Mouse (Mus musculus): ENCODE results near the gene Fgfr2. TPM values are rescaled to one million over a fixed set of nuclear protein-coding genes. Genes with fewer than 3 reads are reported as not detected.

Gene Fgfr2
- total RNA-seq, 1 experiment = 37.5 TPM

- in situ Hi-C loops (cut with MboI; ENCODE audit: low sequenced_read_pairs in 2 of 2, unreplicated experiment in 2 of 2) = no loop called here
- Histone ChIP-seq H3K4me1 (ENCODE audit: control insufficient read depth in 2 of 2, insufficient read depth in 2 of 2, low read length in 2 of 2, poor library complexity in 1 of 2) (no peaks in the 10 kb centered on the region), H3K27ac (ENCODE audit: insufficient read depth, low read depth, low read length, poor library complexity, severe bottlenecking) (no peak overlapping the region), H3K4me3 (ENCODE audit: insufficient read depth in 1 of 2, low read depth in 1 of 2, low read length in 2 of 2, poor library complexity in 1 of 2, severe bottlenecking in 1 of 2) (no peak overlapping the region), H3K36me3 (ENCODE audit: control insufficient read depth, insufficient read depth, low read length, poor library complexity, severe bottlenecking) (no peaks in the 10 kb centered on the region), H3K9ac (ENCODE audit: insufficient read depth, low read depth, low read length, poor library complexity, severe bottlenecking) (no peak overlapping the region), H3K9me3 (ENCODE audit: control insufficient read depth, insufficient read depth, low read depth, low read length) (no peaks in the 10 kb centered on the region)
- TF ChIP-seq ZNF384 (IDR thresholded peaks at IDR 0.05; ENCODE audit: low read depth, low read length) (no peak), CHD2 (IDR thresholded peaks at IDR 0.05; ENCODE audit: low read depth, low read length) (no peak), HCFC1 (IDR thresholded peaks at IDR 0.05; ENCODE audit: borderline replicate concordance, insufficient read depth, low read length) (no peak), ZC3H11A (IDR thresholded peaks at IDR 0.05; ENCODE audit: borderline replicate concordance, low read depth, low read length) (no peak), MAFK (IDR thresholded peaks at IDR 0.05; ENCODE audit: insufficient read depth, low read depth, low read length) (no peak)
- no peak for DNase-seq (ENCODE audit: low read depth, low spot score)
These were observed 844.5 kb downstream of the Fgfr2 start for GRCm38 (mm10) chr7:132278658-132279057.

- TF ChIP-seq MAFK (IDR thresholded peaks at IDR 0.05; ENCODE audit: insufficient read depth, low read depth, low read length) = no peak
- TF ChIP-seq ZNF384 (IDR thresholded peaks at IDR 0.05; ENCODE audit: low read depth, low read length) = no peak
- no peak for TF ChIP-seq CHD2 (IDR thresholded peaks at IDR 0.05; ENCODE audit: low read depth, low read length)
- no peak for TF ChIP-seq ZC3H11A (IDR thresholded peaks at IDR 0.05; ENCODE audit: borderline replicate concordance, low read depth, low read length)
- TF ChIP-seq HCFC1 (IDR thresholded peaks at IDR 0.05; ENCODE audit: borderline replicate concordance, insufficient read depth, low read length) = no peak
- DNase-seq (ENCODE audit: low read depth, low spot score) = no peak
- Histone ChIP-seq H3K4me3 (ENCODE audit: insufficient read depth in 1 of 2, low read depth in 1 of 2, low read length in 2 of 2, poor library complexity in 1 of 2, severe bottlenecking in 1 of 2) (no peak overlapping the region), H3K9ac (ENCODE audit: insufficient read depth, low read depth, low read length, poor library complexity, severe bottlenecking) (no peak overlapping the region), H3K36me3 (ENCODE audit: control insufficient read depth, insufficient read depth, low read length, poor library complexity, severe bottlenecking) (no peaks in the 10 kb centered on the region), H3K27ac (ENCODE audit: insufficient read depth, low read depth, low read length, poor library complexity, severe bottlenecking) (no peak overlapping the region), H3K9me3 (ENCODE audit: control insufficient read depth, insufficient read depth, low read depth, low read length) (no peaks in the 10 kb centered on the region), H3K4me1 (ENCODE audit: control insufficient read depth in 2 of 2, insufficient read depth in 2 of 2, low read length in 2 of 2, poor library complexity in 1 of 2) (no peaks in the 10 kb centered on the region)
- in situ Hi-C loops (cut with MboI; ENCODE audit: low sequenced_read_pairs in 2 of 2, unreplicated experiment in 2 of 2) = no loop called here
These were observed 846.9 kb downstream of the Fgfr2 start for GRCm38 (mm10) chr7:132276287-132276686.

- H3K9ac ChIP-seq (ENCODE audit: insufficient read depth, low read depth, low read length, poor library complexity, severe bottlenecking) = no peak overlapping the region
These were observed 849.2 kb downstream of the Fgfr2 start for GRCm38 (mm10) chr7:132273741-132274513.

GRCm38 (mm10) chr7:132272984-132273383 lies 850.2 kb downstream of the Fgfr2 start:
- Histone ChIP-seq H3K4me3 (ENCODE audit: insufficient read depth in 1 of 2, low read depth in 1 of 2, low read length in 2 of 2, poor library complexity in 1 of 2, severe bottlenecking in 1 of 2) (no peak overlapping the region), H3K9me3 (ENCODE audit: control insufficient read depth, insufficient read depth, low read depth, low read length) (no peaks in the 10 kb centered on the region), H3K4me1 (ENCODE audit: control insufficient read depth in 2 of 2, insufficient read depth in 2 of 2, low read length in 2 of 2, poor library complexity in 1 of 2) (no peaks in the 10 kb centered on the region), H3K9ac (ENCODE audit: insufficient read depth, low read depth, low read length, poor library complexity, severe bottlenecking) (no peak overlapping the region), H3K36me3 (ENCODE audit: control insufficient read depth, insufficient read depth, low read length, poor library complexity, severe bottlenecking) (no peaks in the 10 kb centered on the region; the same call in 1 of the 2 replicates), H3K27ac (ENCODE audit: insufficient read depth, low read depth, low read length, poor library complexity, severe bottlenecking) (no peak overlapping the region)
- TF ChIP-seq HCFC1 (IDR thresholded peaks at IDR 0.05; ENCODE audit: borderline replicate concordance, insufficient read depth, low read length) (no peak), ZNF384 (IDR thresholded peaks at IDR 0.05; ENCODE audit: low read depth, low read length) (no peak), ZC3H11A (IDR thresholded peaks at IDR 0.05; ENCODE audit: borderline replicate concordance, low read depth, low read length) (no peak), MAFK (IDR thresholded peaks at IDR 0.05; ENCODE audit: insufficient read depth, low read depth, low read length) (no peak), CHD2 (IDR thresholded peaks at IDR 0.05; ENCODE audit: low read depth, low read length) (no peak)
- no peak for DNase-seq (ENCODE audit: low read depth, low spot score)
- in situ Hi-C loops (cut with MboI; ENCODE audit: low sequenced_read_pairs in 2 of 2, unreplicated experiment in 2 of 2) = no loop called here

More at GRCm38 (mm10) chr7:132273741-132274513, 849.2 kb downstream of the Fgfr2 start:
- Histone ChIP-seq H3K4me3 (ENCODE audit: insufficient read depth in 1 of 2, low read depth in 1 of 2, low read length in 2 of 2, poor library complexity in 1 of 2, severe bottlenecking in 1 of 2) (no peak overlapping the region), H3K4me1 (ENCODE audit: control insufficient read depth in 2 of 2, insufficient read depth in 2 of 2, low read length in 2 of 2, poor library complexity in 1 of 2) (no peaks in the 10 kb centered on the region), H3K36me3 (ENCODE audit: control insufficient read depth, insufficient read depth, low read length, poor library complexity, severe bottlenecking) (no peaks in the 10 kb centered on the region; the same call in 1 of the 2 replicates), H3K27ac (ENCODE audit: insufficient read depth, low read depth, low read length, poor library complexity, severe bottlenecking) (no peak overlapping the region), H3K9me3 (ENCODE audit: control insufficient read depth, insufficient read depth, low read depth, low read length) (no peaks in the 10 kb centered on the region)
- TF ChIP-seq MAFK (IDR thresholded peaks at IDR 0.05; ENCODE audit: insufficient read depth, low read depth, low read length) = no peak
- DNase-seq (ENCODE audit: low read depth, low spot score) = no peak
- in situ Hi-C loops (cut with MboI; ENCODE audit: low sequenced_read_pairs in 2 of 2, unreplicated experiment in 2 of 2) = no loop called here
